Mouse (Mus musculus) small intestine, adult 2 months (tissue): ENCODE data around the gene Serf2. TPM values are rescaled to one million over a fixed set of nuclear protein-coding genes. Genes with fewer than 3 reads are reported as not detected.
"Not testable (repeated sequence)": the region's sequence is repeated elsewhere in the genome, so short reads cannot be mapped to it uniquely, and the experiment has no call there.

ENCODE experiments used
- H3K27ac ChIP-seq: fragments of 200-500 bp; 2 replicates; pipeline ENCODE4 v1.5.1; 2012; ENCODE audit warnings: low read depth, low read length, control low read depth, inconsistent platforms; ENCODE audit not compliant: insufficient read depth
- H3K27me3 ChIP-seq: fragments of 200-500 bp; 2 replicates; pipeline ENCODE4 v1.6.1; 2012; ENCODE audit warnings: mild to moderate bottlenecking, moderate library complexity, low read length, inconsistent platforms; ENCODE audit not compliant: control insufficient read depth, insufficient read depth
- H3K36me3 ChIP-seq: fragments of 200-500 bp; 2 replicates; pipeline ENCODE4 v1.6.1; 2012; ENCODE audit warnings: mild to moderate bottlenecking, low read length, control low read depth, inconsistent platforms; ENCODE audit not compliant: control insufficient read depth, insufficient read depth
- H3K4me1 ChIP-seq: fragments of 200-500 bp; 2 replicates; pipeline ENCODE4 v1.6.1; 2012; ENCODE audit warnings: low read length, inconsistent platforms, mixed read lengths; ENCODE audit not compliant: control insufficient read depth, insufficient read depth, insufficient read length
- H3K4me3 ChIP-seq: fragments of 200-500 bp; 2 replicates; pipeline ENCODE4 v1.5.1; 2012; ENCODE audit warnings: low read depth, mild to moderate bottlenecking, control low read depth, inconsistent platforms, low read length, moderate library complexity
- CTCF ChIP-seq: fragments of 200-500 bp; IDR thresholded peaks from 2 replicates; pipeline ENCODE4 v1.5.1; 2012; ENCODE audit warnings: low read depth, mild to moderate bottlenecking, control low read depth, inconsistent platforms, low read length, moderate library complexity, mixed read lengths; ENCODE audit not compliant: insufficient replicate concordance, insufficient read length; ENCODE audit errors: extremely low read depth
- POLR2A ChIP-seq: fragments of 200-500 bp; IDR thresholded peaks from 2 replicates; pipeline ENCODE4 v1.6.1; 2012; ENCODE audit warnings: low read depth, mild to moderate bottlenecking, control low read depth, inconsistent platforms, low read length, moderate library complexity
- WGBS: fragments of 180-500 bp; shearing (Covaris S2); methylation state at CpG from one replicate; pipeline ENCODE4 v1.1.7; 2018; 5-methylcytosine and 5-hydroxymethylcytosine counted together
- polyA plus RNA-seq: library from polyadenylated mRNA; depleted of rRNA; stranded (reverse); fragments of >200 nt; gene quantifications from 2 replicates; pipeline ENCODE4 v1.2.3, GENCODE M21; 2012

Serf2 gene
- polyA plus RNA-seq, 1 experiment, result 475 TPM

GRCm38 (mm10) chr2:121455534-121455933, 6.5 kb downstream of the Serf2 start:
- H3K27me3 ChIP-seq, result no peaks in the 10 kb centered on the region

GRCm38 (mm10) chr2:121456692-121457642, 8.0 kb downstream of the Serf2 start, which contains the start of gene Serinc4:
TSS of gene Serinc4 (minus strand) at chr2:121456781.
- H3K36me3 ChIP-seq, result peaks cover 25% of the 10 kb centered on the region
- peak within 1 kb of the TSS; percentile 92 for H3K4me3 ChIP-seq
- 0 out of 2 replicates have a peak, but pooled peaks cover 3% of the 10 kb centered on the region for H3K4me1 ChIP-seq
- WGBS, result 1% methylated on average over 41 of the region's 41 CpGs
- TF ChIP-seq CTCF (no peak), POLR2A (peak; percentile 76; the same call in 1 of the 2 replicates)
- no peaks in the 10 kb centered on the region for H3K27me3 ChIP-seq
- peak within 1 kb of the TSS; percentile 74 for H3K27ac ChIP-seq

More at GRCm38 (mm10) chr2:121455534-121455933, 6.5 kb downstream of the Serf2 start:
- TF ChIP-seq CTCF (no peak), POLR2A (no peak)
- Histone ChIP-seq H3K4me1 (peaks cover 8% of the 10 kb centered on the region; the same call in 1 of the 2 replicates), H3K36me3 (peaks cover 32% of the 10 kb centered on the region), H3K27ac (no peak overlapping the region), H3K4me3 (no peak overlapping the region)
- WGBS, result 68% methylated on average over 5 of the region's 5 CpGs

DNA sequence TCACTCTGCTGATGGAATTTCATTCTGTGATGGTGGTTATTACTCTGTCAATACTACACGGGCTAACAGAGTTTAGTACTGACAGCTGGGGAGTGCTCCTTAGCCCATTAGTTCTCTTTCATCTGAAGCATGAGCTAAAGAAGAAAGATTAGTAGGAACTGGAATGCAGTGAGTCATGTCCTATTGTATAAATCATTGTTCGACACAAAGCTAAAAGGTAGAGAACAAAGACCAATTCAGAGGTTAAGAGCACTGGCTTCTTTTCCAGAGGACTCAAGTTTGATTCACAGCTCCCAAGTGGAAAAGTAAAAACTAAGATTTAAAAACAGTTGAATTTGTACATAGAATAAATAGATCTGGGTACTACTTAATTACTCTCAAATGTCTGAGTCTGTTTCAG, 11.1 kb downstream of the Serf2 start:
- TF ChIP-seq POLR2A (no peak), CTCF (no peak)

GRCm38 (mm10) chr2:121468982-121469381, 20.0 kb downstream of the Serf2 start:
- not testable (repeated sequence) for H3K4me3 ChIP-seq, H3K4me1 ChIP-seq, H3K27ac ChIP-seq, H3K36me3 ChIP-seq, H3K27me3 ChIP-seq
- 52% methylated on average over 3 of the region's 6 CpGs for WGBS

More for the DNA sequence above, 11.1 kb downstream of the Serf2 start:
- WGBS, result 55% methylated on average over 2 of the region's 2 CpGs
- H3K27me3 ChIP-seq, result no peaks in the 10 kb centered on the region
- no peaks in the 10 kb centered on the region for H3K4me1 ChIP-seq
- H3K36me3 ChIP-seq, result peaks cover 8% of the 10 kb centered on the region; the same call in 1 of the 2 replicates
- no peak overlapping the region for H3K4me3 ChIP-seq
- no peak overlapping the region for H3K27ac ChIP-seq

DNA sequence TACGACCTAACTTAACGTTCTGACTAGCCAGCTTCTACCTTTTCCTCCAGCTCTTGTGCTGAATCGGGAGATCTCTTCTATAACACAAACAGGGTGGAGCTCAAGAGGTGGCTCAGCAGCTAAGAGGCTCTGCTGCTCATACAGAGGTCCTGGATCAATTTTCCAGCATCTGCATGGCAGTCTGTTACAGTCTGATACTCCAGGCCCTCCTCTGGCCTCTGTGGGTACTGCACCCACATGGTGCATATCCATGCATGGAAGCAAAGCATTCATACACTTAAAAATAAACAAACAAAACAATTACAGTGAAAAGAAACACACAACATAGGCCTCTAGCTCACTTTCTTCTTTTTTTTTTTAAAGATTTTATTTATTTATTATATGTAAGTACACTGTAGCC, 23.8 kb downstream of the Serf2 start:
- not testable (repeated sequence) for H3K4me1 ChIP-seq, H3K36me3 ChIP-seq, H3K27ac ChIP-seq, H3K4me3 ChIP-seq, H3K27me3 ChIP-seq
- 87% methylated on average over 3 of the region's 3 CpGs for WGBS

- H3K27ac ChIP-seq, result not testable (repeated sequence)
Observed at GRCm38 (mm10) chr2:121473301-121474179, 24.5 kb downstream of the Serf2 start, which contains the start of gene Mfap1b. TSS of gene Mfap1b (minus strand) at chr2:121474067.

DNA sequence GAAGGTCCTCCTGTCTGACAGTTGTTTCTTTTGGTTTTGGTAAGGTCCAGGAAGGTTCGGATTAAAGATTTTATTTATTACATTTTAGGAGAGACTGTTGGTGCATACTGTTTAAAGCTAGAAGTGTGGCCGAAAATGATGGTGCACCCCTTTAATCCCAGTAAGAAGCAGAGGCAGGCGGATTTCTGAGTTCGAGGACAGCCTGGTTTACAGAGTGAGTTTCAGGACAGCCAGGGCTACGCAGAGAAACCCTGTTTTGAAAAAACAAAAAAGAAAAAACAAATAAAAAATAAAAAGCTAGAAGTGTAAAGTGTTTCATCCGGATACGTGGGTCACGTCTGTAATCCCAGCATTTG, 25.2 kb downstream of the Serf2 start:
- TF ChIP-seq POLR2A, result no peak
- TF ChIP-seq CTCF, result no peak
- Histone ChIP-seq H3K27ac (no peak overlapping the region), H3K4me3 (peak overlapping the region; percentile 65), H3K36me3 (0 out of 2 replicates have a peak, but pooled peaks cover 3% of the 10 kb centered on the region), H3K4me1 (no peaks in the 10 kb centered on the region), H3K27me3 (no peaks in the 10 kb centered on the region)
- WGBS, result 24% methylated on average over 8 of the region's 8 CpGs

More at GRCm38 (mm10) chr2:121473301-121474179, 24.5 kb downstream of the Serf2 start, which contains the start of gene Mfap1b:
- peak; percentile 76 for TF ChIP-seq POLR2A
- WGBS, result 4% methylated on average over 41 of the region's 41 CpGs
- H3K4me1 ChIP-seq, H3K36me3 ChIP-seq, H3K27me3 ChIP-seq: not testable (repeated sequence)
- peak within 1 kb of the TSS; percentile 65 for H3K4me3 ChIP-seq

GRCm38 (mm10) chr2:121475306-121475705, 26.3 kb downstream of the Serf2 start:
- WGBS, result 94% methylated on average over 2 of the region's 2 CpGs
- H3K4me3 ChIP-seq, H3K27ac ChIP-seq, H3K36me3 ChIP-seq, H3K27me3 ChIP-seq, H3K4me1 ChIP-seq: not testable (repeated sequence)
